Mouse (Mus musculus): Measurements from ENCODE around the gene Mrpl58. TPM values are rescaled to one million over a fixed set of nuclear protein-coding genes. Genes with fewer than 3 reads are reported as not detected.

The Mrpl58 gene
- 175 and 185 TPM in 2 replicates for polyA plus RNA-seq (2014; fragmentation: Nextera tagmentation; extraction: Ambion mirVana)

DNA sequence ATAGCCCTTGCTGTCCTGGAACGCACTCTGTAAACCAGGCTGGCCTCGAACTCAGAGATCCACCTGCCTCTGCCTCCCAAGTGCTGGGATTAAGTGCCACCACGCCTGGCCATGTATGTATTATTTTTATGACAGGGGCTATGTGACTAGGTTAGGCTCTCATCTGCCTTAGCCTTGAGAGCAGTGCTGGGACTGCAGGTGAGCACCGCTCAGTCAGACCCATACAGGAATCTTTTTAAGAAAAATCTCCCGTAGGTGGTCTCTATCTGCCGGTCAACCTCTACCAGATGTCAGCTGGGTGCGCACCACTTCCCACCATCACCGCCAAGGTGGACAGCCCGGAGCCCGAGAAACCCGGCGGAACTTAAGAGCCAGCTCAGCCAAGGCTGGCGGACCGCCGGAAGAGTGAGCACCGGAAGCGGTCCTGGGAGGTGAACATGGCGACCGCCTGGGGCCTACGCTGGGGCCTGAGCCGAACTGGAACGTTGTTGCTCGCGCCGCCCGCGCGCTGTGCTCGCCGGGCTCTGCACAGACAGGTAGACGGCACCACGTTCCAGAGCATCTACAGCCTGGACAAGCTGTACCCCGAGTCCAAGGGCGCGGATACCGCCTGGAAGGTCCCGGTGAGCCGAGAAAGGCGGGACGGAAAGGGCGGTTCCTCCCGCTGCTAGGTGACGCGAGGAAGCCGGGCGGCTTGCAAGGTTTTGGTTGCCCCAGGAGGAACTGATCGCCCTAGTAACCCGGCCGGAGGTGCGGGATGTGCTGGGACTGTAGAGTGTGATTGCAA lies at the start of gene Mrpl58:
Mrpl58 (plus strand) TSS at position 415 of the 787 bp plus-strand sequence.
- peak; percentile 91 for DNase-seq (ENCODE audit: low spot score)

GRCm38 (mm10) chr11:115354183-115354582 lies 49.4 kb upstream of the Mrpl58 start:
- H3K36me3 ChIP-seq (ENCODE audit: control insufficient read depth, insufficient read depth, low read length), result no peaks in the 10 kb centered on the region
- 0 out of 2 replicates have a peak, but pooled peaks cover 3% of the 10 kb centered on the region for H3K4me1 ChIP-seq (ENCODE audit: control insufficient read depth, insufficient read depth, low read length)
- no peak overlapping the region for H3K27ac ChIP-seq (replicated peaks; ENCODE audit: low read depth, low read length)
- DNase-seq (ENCODE audit: low spot score) (peak; percentile 83), ATAC-seq (ENCODE audit: low read depth) (peak; percentile 57; the same call in 1 of the 2 replicates)
- no peaks in the 10 kb centered on the region for H3K9me3 ChIP-seq (ENCODE audit: control insufficient read depth, low read length)
- H3K4me2 ChIP-seq (ENCODE audit: low read depth, low read length), result no peak overlapping the region
- H3K9ac ChIP-seq (ENCODE audit: low read depth, low read length), result no peak overlapping the region
- WGBS, result 11% methylated on average over 8 of the region's 8 CpGs
- no peak overlapping the region for H3K4me3 ChIP-seq (ENCODE audit: low read depth, low read length)
- H3K27me3 ChIP-seq (replicated peaks; ENCODE audit: control insufficient read depth, insufficient read depth, low read length), result peaks cover 10% of the 10 kb centered on the region

More for the DNA sequence above, at the start of gene Mrpl58:
- peaks cover 5% of the 10 kb centered on the region; the same call in 1 of the 2 replicates for H3K4me1 ChIP-seq (ENCODE audit: control insufficient read depth, insufficient read depth, low read length)
- H3K27ac ChIP-seq (replicated peaks; ENCODE audit: low read depth, low read length), result peak within 1 kb of the TSS; percentile 93
- no peaks in the 10 kb centered on the region for H3K9me3 ChIP-seq (ENCODE audit: control insufficient read depth, low read length)
- H3K36me3 ChIP-seq (ENCODE audit: control insufficient read depth, insufficient read depth, low read length), result peaks cover 26% of the 10 kb centered on the region; the same call in 1 of the 2 replicates
- peak; percentile 93 for ATAC-seq (ENCODE audit: low read depth)
- no peaks in the 10 kb centered on the region for H3K27me3 ChIP-seq (replicated peaks; ENCODE audit: control insufficient read depth, insufficient read depth, low read length)
- H3K9ac ChIP-seq (ENCODE audit: low read depth, low read length), result peak within 1 kb of the TSS; percentile 94
- WGBS, result 4% methylated on average over 35 of the region's 50 CpGs
- H3K4me3 ChIP-seq (ENCODE audit: low read depth, low read length), result peak within 1 kb of the TSS; percentile 90
- H3K4me2 ChIP-seq (ENCODE audit: low read depth, low read length), result peak within 1 kb of the TSS; percentile 85

- WGBS, result 17% methylated on average over 5 of the region's 5 CpGs
- Histone ChIP-seq H3K9ac (ENCODE audit: low read depth, low read length) (no peak overlapping the region), H3K9me3 (ENCODE audit: control insufficient read depth, low read length) (no peaks in the 10 kb centered on the region), H3K4me1 (ENCODE audit: control insufficient read depth, insufficient read depth, low read length) (0 out of 2 replicates have a peak, but pooled peaks cover 3% of the 10 kb centered on the region), H3K4me3 (ENCODE audit: low read depth, low read length) (no peak overlapping the region), H3K4me2 (ENCODE audit: low read depth, low read length) (no peak overlapping the region), H3K36me3 (ENCODE audit: control insufficient read depth, insufficient read depth, low read length) (no peaks in the 10 kb centered on the region), H3K27ac (replicated peaks; ENCODE audit: low read depth, low read length) (no peak overlapping the region), H3K27me3 (replicated peaks; ENCODE audit: control insufficient read depth, insufficient read depth, low read length) (peaks cover 10% of the 10 kb centered on the region)
- ATAC-seq (ENCODE audit: low read depth) (peak; percentile 62), DNase-seq (ENCODE audit: low spot score) (peak; percentile 91)
Observed at GRCm38 (mm10) chr11:115358468-115358867, 45.1 kb upstream of the Mrpl58 start.

DNA sequence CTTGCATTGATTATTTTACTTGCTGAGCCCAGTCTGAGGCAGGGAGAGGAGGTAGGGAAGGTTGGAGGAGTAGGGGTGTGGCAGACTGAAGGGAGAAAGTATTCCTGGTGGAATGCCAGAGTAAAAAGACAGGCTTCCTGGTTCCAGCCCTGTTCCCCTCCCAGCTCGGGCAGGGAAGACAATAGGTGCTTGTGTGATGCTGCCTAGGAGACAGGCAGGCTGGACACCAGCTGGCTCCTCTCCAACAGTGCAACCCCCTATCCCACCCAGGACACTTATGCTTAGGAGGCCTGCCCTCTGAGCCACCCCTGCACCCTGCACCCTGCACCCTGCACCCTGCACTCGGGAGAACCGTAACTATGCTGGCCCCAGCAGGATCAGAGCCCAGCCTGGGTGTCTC lies 44.3 kb upstream of the Mrpl58 start:
- DNase-seq (ENCODE audit: low spot score) (peak; percentile 61), ATAC-seq (ENCODE audit: low read depth) (peak; percentile 38)
- Histone ChIP-seq H3K4me1 (ENCODE audit: control insufficient read depth, insufficient read depth, low read length) (0 out of 2 replicates have a peak, but pooled peaks cover 3% of the 10 kb centered on the region), H3K36me3 (ENCODE audit: control insufficient read depth, insufficient read depth, low read length) (no peaks in the 10 kb centered on the region), H3K4me2 (ENCODE audit: low read depth, low read length) (no peak overlapping the region), H3K27me3 (replicated peaks; ENCODE audit: control insufficient read depth, insufficient read depth, low read length) (peaks cover 9% of the 10 kb centered on the region), H3K27ac (replicated peaks; ENCODE audit: low read depth, low read length) (no peak overlapping the region), H3K9me3 (ENCODE audit: control insufficient read depth, low read length) (no peaks in the 10 kb centered on the region), H3K9ac (ENCODE audit: low read depth, low read length) (no peak overlapping the region), H3K4me3 (ENCODE audit: low read depth, low read length) (no peak overlapping the region)
- WGBS, result 53% methylated on average over 2 of the region's 3 CpGs

DNA sequence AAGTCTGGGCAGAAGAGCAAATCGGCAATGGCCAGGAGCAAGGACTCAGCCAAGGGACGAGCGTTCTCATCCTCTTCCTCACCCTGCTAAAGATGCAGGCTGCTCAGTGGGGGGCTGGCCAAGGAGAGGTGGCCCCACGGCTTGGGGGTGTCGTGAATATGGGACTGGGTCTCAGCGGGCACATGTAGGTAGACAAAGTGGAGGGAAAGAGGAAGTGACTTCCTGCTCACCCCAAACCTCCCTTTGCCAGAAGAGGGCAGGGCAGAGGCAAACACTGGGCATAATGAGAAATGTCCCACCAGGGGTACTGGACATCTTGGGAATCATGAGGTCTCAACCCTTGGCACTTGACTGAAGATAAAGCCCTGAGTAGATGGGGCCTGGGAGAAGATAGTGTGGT lies 43.8 kb upstream of the Mrpl58 start:
- DNase-seq (ENCODE audit: low spot score) (no peak), ATAC-seq (ENCODE audit: low read depth) (no peak)
- H3K9me3 ChIP-seq (ENCODE audit: control insufficient read depth, low read length), result no peaks in the 10 kb centered on the region
- 0 out of 2 replicates have a peak, but pooled peaks cover 3% of the 10 kb centered on the region for H3K4me1 ChIP-seq (ENCODE audit: control insufficient read depth, insufficient read depth, low read length)
- no peak overlapping the region for H3K4me3 ChIP-seq (ENCODE audit: low read depth, low read length)
- H3K36me3 ChIP-seq (ENCODE audit: control insufficient read depth, insufficient read depth, low read length), result no peaks in the 10 kb centered on the region
- H3K27me3 ChIP-seq (replicated peaks; ENCODE audit: control insufficient read depth, insufficient read depth, low read length), result peaks cover 4% of the 10 kb centered on the region
- no peak overlapping the region for H3K27ac ChIP-seq (replicated peaks; ENCODE audit: low read depth, low read length)
- WGBS, result 59% methylated on average over 6 of the region's 6 CpGs
- no peak overlapping the region for H3K9ac ChIP-seq (ENCODE audit: low read depth, low read length)
- H3K4me2 ChIP-seq (ENCODE audit: low read depth, low read length), result no peak overlapping the region

DNA sequence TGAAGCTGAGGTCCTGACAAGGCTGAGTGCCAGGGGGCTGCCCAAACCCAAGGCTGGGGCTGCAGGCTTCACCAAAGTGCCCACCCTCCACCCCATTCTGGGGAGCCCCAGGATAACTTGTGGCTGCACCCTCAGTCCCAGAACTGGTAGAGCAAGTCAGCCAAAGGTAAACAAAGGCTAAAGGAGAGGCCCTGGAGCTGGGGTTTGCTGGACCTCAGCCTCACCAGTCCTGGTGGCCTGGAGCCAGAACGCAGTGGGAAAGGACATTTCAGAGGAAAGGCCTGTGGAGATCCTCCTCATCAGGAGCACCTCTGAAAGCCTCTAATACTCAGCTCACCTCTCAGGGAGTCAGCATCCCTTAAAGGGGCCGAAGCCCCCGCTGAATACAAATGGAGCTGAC lies 39.4 kb upstream of the Mrpl58 start:
- H3K4me3 ChIP-seq (ENCODE audit: low read depth, low read length), result no peak overlapping the region
- ATAC-seq (ENCODE audit: low read depth) (no peak), DNase-seq (ENCODE audit: low spot score) (no peak)
- no peak overlapping the region for H3K27ac ChIP-seq (replicated peaks; ENCODE audit: low read depth, low read length)
- no peaks in the 10 kb centered on the region for H3K36me3 ChIP-seq (ENCODE audit: control insufficient read depth, insufficient read depth, low read length)
- peaks cover 40% of the 10 kb centered on the region for H3K27me3 ChIP-seq (replicated peaks; ENCODE audit: control insufficient read depth, insufficient read depth, low read length)
- WGBS, result 86% methylated on average over 3 of the region's 3 CpGs
- no peak overlapping the region for H3K4me2 ChIP-seq (ENCODE audit: low read depth, low read length)
- no peak overlapping the region for H3K9ac ChIP-seq (ENCODE audit: low read depth, low read length)
- H3K9me3 ChIP-seq (ENCODE audit: control insufficient read depth, low read length), result no peaks in the 10 kb centered on the region
- H3K4me1 ChIP-seq (ENCODE audit: control insufficient read depth, insufficient read depth, low read length), result peaks cover 12% of the 10 kb centered on the region; the same call in 1 of the 2 replicates

DNA sequence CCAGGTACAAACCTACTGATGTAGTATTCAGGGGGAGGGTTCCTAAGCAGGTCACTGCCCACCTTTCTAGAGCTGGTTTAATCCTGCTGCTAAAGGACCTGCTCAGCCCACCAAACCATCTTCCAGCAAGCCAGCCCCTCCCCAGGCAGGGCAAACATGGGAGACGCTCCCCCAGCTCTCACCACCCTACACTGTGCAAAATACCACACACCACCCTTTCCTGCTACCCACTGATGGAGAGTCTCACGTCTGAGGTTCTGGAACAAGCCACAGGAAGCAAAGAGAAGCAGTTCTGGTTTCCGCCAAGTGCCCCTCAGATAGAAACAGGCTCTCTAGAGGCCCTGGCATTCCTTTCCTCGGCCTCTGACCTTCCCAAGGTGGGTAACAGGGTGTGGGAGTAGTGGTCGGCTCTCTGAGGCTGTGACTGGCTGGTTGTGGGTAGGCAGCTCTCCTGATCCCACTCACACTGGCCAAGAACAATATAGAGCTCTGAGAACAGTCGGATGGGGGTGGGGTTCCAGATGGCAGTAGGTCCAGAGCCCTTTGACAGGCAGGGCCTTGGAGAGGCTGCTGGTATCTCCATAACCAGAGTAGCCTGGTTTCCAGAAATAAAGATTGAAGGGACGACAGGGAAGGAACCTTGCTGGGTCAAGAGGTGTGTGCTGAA lies 37.4 kb upstream of the Mrpl58 start:
- H3K9ac ChIP-seq (ENCODE audit: low read depth, low read length), result no peak overlapping the region
- H3K27me3 ChIP-seq (replicated peaks; ENCODE audit: control insufficient read depth, insufficient read depth, low read length), result peaks cover 47% of the 10 kb centered on the region
- peaks cover 12% of the 10 kb centered on the region; the same call in 1 of the 2 replicates for H3K4me1 ChIP-seq (ENCODE audit: control insufficient read depth, insufficient read depth, low read length)
- H3K36me3 ChIP-seq (ENCODE audit: control insufficient read depth, insufficient read depth, low read length), result no peaks in the 10 kb centered on the region
- ATAC-seq (ENCODE audit: low read depth) (peak; percentile 27; the same call in 1 of the 2 replicates), DNase-seq (ENCODE audit: low spot score) (no peak)
- peak overlapping the region; percentile 46; the same call in 1 of the 2 replicates for H3K4me3 ChIP-seq (ENCODE audit: low read depth, low read length)
- 35% methylated on average over 7 of the region's 7 CpGs for WGBS
- H3K27ac ChIP-seq (replicated peaks; ENCODE audit: low read depth, low read length), result no peak overlapping the region
- peak overlapping the region; percentile 79; the same call in 1 of the 2 replicates for H3K4me2 ChIP-seq (ENCODE audit: low read depth, low read length)
- no peaks in the 10 kb centered on the region for H3K9me3 ChIP-seq (ENCODE audit: control insufficient read depth, low read length)

DNA sequence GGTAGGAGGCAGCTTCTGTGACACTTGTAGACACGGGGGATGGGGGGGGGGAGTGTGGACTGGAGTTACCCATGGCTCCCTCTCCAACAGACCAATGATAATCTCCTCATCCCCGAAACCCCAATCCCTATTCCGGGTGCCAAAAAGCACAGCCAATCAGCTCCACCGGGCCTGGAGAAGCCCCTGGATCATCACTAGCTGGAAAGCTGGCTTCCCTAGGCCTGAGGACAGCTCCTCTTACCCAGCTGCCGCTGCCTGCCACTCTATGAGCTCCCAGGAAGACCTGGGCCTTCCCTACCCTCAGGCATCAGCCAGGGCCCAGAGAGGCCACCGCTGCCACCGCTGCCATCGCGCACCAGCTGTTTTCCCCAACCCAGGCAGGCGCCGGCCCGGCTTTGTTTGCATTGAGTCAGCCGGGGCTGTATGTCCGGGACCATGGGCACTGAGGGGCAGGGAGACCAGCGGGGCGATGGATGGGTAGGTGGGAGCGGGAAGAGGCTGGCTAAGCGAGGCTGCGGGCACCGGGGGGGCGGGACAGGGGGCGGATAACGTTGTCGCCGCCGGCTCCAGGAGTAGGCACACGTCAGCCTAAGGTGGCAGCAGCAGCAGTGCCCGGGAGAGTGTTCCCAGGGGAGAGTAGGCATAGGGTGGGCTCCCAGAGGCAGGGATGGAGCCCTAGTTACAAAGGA lies 36.7 kb upstream of the Mrpl58 start:
- H3K9me3 ChIP-seq (ENCODE audit: control insufficient read depth, low read length), result no peaks in the 10 kb centered on the region
- H3K27me3 ChIP-seq (replicated peaks; ENCODE audit: control insufficient read depth, insufficient read depth, low read length), result peaks cover 47% of the 10 kb centered on the region
- DNase-seq (ENCODE audit: low spot score) (no peak), ATAC-seq (ENCODE audit: low read depth) (peak; percentile 38; the same call in 1 of the 2 replicates)
- peaks cover 12% of the 10 kb centered on the region; the same call in 1 of the 2 replicates for H3K4me1 ChIP-seq (ENCODE audit: control insufficient read depth, insufficient read depth, low read length)
- H3K27ac ChIP-seq (replicated peaks; ENCODE audit: low read depth, low read length), result no peak overlapping the region
- H3K4me3 ChIP-seq (ENCODE audit: low read depth, low read length), result peak overlapping the region; percentile 46
- H3K4me2 ChIP-seq (ENCODE audit: low read depth, low read length), result peak overlapping the region; percentile 79
- H3K36me3 ChIP-seq (ENCODE audit: control insufficient read depth, insufficient read depth, low read length), result no peaks in the 10 kb centered on the region
- H3K9ac ChIP-seq (ENCODE audit: low read depth, low read length), result peak overlapping the region; percentile 62
- 3% methylated on average over 20 of the region's 28 CpGs for WGBS
